Mouse (Mus musculus): Measurements from ENCODE around the gene Grid1. TPM values are rescaled to one million over a fixed set of nuclear protein-coding genes. Genes with fewer than 3 reads are reported as not detected.

Gene Grid1
- polyA plus RNA-seq, 1 experiment from 2014 or later: 0.27 TPM

GRCm38 (mm10) chr14:35115913-35116312, 296.0 kb downstream of the Grid1 start:
- H3K27me3 ChIP-seq (ENCODE audit: control insufficient read depth, insufficient read depth, low read length): no peaks in the 10 kb centered on the region

DNA sequence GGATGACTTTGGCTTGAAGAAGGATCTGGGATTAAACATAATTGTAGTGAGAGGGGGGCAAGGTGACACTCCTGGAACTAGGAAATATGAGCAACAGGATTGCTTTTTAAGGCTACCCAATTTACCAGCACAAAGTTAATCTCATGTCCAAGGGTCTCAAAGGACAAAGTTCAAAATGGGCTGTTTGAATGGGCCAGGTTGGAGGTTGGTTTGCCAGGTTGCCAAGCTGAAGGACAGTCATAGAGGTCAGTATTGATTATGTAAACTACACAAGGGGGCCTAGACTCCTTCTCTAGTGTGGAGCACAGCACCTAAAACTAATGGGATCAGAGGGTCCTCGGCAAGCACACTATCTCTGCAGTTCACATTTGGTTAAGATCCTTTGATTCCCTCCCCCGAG, 300.2 kb downstream of the Grid1 start:
- Histone ChIP-seq H3K9ac (replicated peaks; ENCODE audit: low read length) (no peak overlapping the region), H3K27ac (replicated peaks; ENCODE audit: low read depth, low read length) (no peak overlapping the region), H3K4me3 (ENCODE audit: low read depth, low read length) (no peak overlapping the region), H3K4me2 (ENCODE audit: low read depth, low read length) (no peak overlapping the region), H3K27me3 (ENCODE audit: control insufficient read depth, insufficient read depth, low read length) (no peaks in the 10 kb centered on the region), H3K4me1 (ENCODE audit: control insufficient read depth, insufficient read depth, low read length) (no peaks in the 10 kb centered on the region), H3K36me3 (replicated peaks; ENCODE audit: control insufficient read depth, insufficient read depth, low read depth, low read length) (no peaks in the 10 kb centered on the region), H3K9me3 (replicated peaks; ENCODE audit: control insufficient read depth, low read length) (no peaks in the 10 kb centered on the region)
- no peak for DNase-seq (ENCODE audit: low spot score)
- WGBS: 83% methylated on average over 2 of the region's 2 CpGs
- ATAC-seq (replicated peaks; ENCODE audit: insufficient number of reproducible peaks, low FRiP score, low TSS enrichment, low read depth): no peak

More at GRCm38 (mm10) chr14:35115913-35116312, 296.0 kb downstream of the Grid1 start:
- ATAC-seq (replicated peaks; ENCODE audit: insufficient number of reproducible peaks, low FRiP score, low TSS enrichment, low read depth): no peak
- Histone ChIP-seq H3K4me2 (ENCODE audit: low read depth, low read length) (no peak overlapping the region), H3K9me3 (replicated peaks; ENCODE audit: control insufficient read depth, low read length) (no peaks in the 10 kb centered on the region), H3K36me3 (replicated peaks; ENCODE audit: control insufficient read depth, insufficient read depth, low read depth, low read length) (no peaks in the 10 kb centered on the region), H3K9ac (replicated peaks; ENCODE audit: low read length) (no peak overlapping the region), H3K4me3 (ENCODE audit: low read depth, low read length) (no peak overlapping the region), H3K27ac (replicated peaks; ENCODE audit: low read depth, low read length) (no peak overlapping the region), H3K4me1 (ENCODE audit: control insufficient read depth, insufficient read depth, low read length) (no peaks in the 10 kb centered on the region)
- DNase-seq (ENCODE audit: low spot score): no peak
- 59% methylated on average over 3 of the region's 3 CpGs for WGBS

DNA sequence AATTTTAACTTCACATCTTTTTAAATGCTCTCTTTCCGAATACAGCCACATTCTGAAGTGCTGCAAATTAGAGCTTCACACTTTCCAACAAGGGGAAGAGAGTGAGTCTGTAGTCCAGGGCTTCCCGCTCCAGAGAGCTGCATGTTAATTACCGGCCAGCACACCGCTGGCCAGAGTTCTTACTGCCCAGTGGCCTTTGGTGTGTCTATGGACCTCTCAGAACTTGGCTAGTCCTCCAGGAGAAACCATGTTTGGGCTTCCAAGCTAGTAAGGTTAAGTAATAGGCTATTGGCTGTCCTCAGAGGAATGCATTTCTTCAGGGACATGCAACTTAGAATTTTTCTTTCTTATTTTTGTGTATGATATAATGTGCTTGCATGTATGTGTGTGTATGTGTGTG, 301.0 kb downstream of the Grid1 start:
- no peak for ATAC-seq (replicated peaks; ENCODE audit: insufficient number of reproducible peaks, low FRiP score, low TSS enrichment, low read depth)
- no peak overlapping the region for H3K9ac ChIP-seq (replicated peaks; ENCODE audit: low read length)
- H3K36me3 ChIP-seq (replicated peaks; ENCODE audit: control insufficient read depth, insufficient read depth, low read depth, low read length): no peaks in the 10 kb centered on the region
- H3K27me3 ChIP-seq (ENCODE audit: control insufficient read depth, insufficient read depth, low read length): no peaks in the 10 kb centered on the region
- H3K4me1 ChIP-seq (ENCODE audit: control insufficient read depth, insufficient read depth, low read length): no peaks in the 10 kb centered on the region
- H3K27ac ChIP-seq (replicated peaks; ENCODE audit: low read depth, low read length): no peak overlapping the region
- no peak for DNase-seq (ENCODE audit: low spot score)
- H3K4me3 ChIP-seq (ENCODE audit: low read depth, low read length): no peak overlapping the region
- 88% methylated on average over 4 of the region's 4 CpGs for WGBS
- H3K9me3 ChIP-seq (replicated peaks; ENCODE audit: control insufficient read depth, low read length): no peaks in the 10 kb centered on the region
- no peak overlapping the region for H3K4me2 ChIP-seq (ENCODE audit: low read depth, low read length)

GRCm38 (mm10) chr14:35122111-35122510, 302.2 kb downstream of the Grid1 start:
- Histone ChIP-seq H3K27ac (replicated peaks; ENCODE audit: low read depth, low read length) (no peak overlapping the region), H3K9me3 (replicated peaks; ENCODE audit: control insufficient read depth, low read length) (no peaks in the 10 kb centered on the region), H3K9ac (replicated peaks; ENCODE audit: low read length) (no peak overlapping the region), H3K4me2 (ENCODE audit: low read depth, low read length) (no peak overlapping the region), H3K4me3 (ENCODE audit: low read depth, low read length) (no peak overlapping the region), H3K36me3 (replicated peaks; ENCODE audit: control insufficient read depth, insufficient read depth, low read depth, low read length) (no peaks in the 10 kb centered on the region), H3K4me1 (ENCODE audit: control insufficient read depth, insufficient read depth, low read length) (no peaks in the 10 kb centered on the region), H3K27me3 (ENCODE audit: control insufficient read depth, insufficient read depth, low read length) (no peaks in the 10 kb centered on the region)
- ATAC-seq (replicated peaks; ENCODE audit: insufficient number of reproducible peaks, low FRiP score, low TSS enrichment, low read depth) (no peak), DNase-seq (ENCODE audit: low spot score) (no peak)
- 79% methylated on average over 3 of the region's 3 CpGs for WGBS

GRCm38 (mm10) chr14:35123260-35123875, 303.5 kb downstream of the Grid1 start:
- H3K4me3 ChIP-seq (ENCODE audit: low read depth, low read length): no peak overlapping the region
- H3K9me3 ChIP-seq (replicated peaks; ENCODE audit: control insufficient read depth, low read length): no peaks in the 10 kb centered on the region
- DNase-seq (ENCODE audit: low spot score) (no peak), ATAC-seq (replicated peaks; ENCODE audit: insufficient number of reproducible peaks, low FRiP score, low TSS enrichment, low read depth) (no peak; the same call in 1 of the 2 replicates)
- H3K27me3 ChIP-seq (ENCODE audit: control insufficient read depth, insufficient read depth, low read length): no peaks in the 10 kb centered on the region
- H3K36me3 ChIP-seq (replicated peaks; ENCODE audit: control insufficient read depth, insufficient read depth, low read depth, low read length): no peaks in the 10 kb centered on the region
- H3K4me2 ChIP-seq (ENCODE audit: low read depth, low read length): no peak overlapping the region
- no peaks in the 10 kb centered on the region for H3K4me1 ChIP-seq (ENCODE audit: control insufficient read depth, insufficient read depth, low read length)
- WGBS: 76% methylated on average over 5 of the region's 5 CpGs
- no peak overlapping the region for H3K27ac ChIP-seq (replicated peaks; ENCODE audit: low read depth, low read length)
- H3K9ac ChIP-seq (replicated peaks; ENCODE audit: low read length): no peak overlapping the region

DNA sequence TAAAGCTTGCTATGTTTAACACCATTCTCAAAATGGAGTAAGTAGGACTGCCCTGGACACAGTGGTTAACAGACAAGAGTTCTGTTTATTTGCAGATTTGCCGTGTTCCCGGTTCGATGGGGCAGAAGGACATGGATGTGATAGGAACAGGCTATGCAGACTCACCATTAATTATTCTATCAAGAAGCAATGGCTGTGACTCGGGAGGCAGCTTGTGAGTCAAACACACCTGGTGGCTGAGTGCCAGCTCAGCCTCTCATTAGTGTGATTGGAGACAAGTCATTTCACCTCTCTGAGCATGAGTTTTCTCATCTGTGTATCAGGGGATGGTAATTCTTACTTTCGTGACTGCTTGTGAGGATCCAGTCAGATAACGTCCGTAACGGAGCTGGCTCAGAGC, 307.7 kb downstream of the Grid1 start:
- no peaks in the 10 kb centered on the region for H3K9me3 ChIP-seq (replicated peaks; ENCODE audit: control insufficient read depth, low read length)
- no peak overlapping the region for H3K4me2 ChIP-seq (ENCODE audit: low read depth, low read length)
- no peak overlapping the region for H3K27ac ChIP-seq (replicated peaks; ENCODE audit: low read depth, low read length)
- H3K9ac ChIP-seq (replicated peaks; ENCODE audit: low read length): no peak overlapping the region
- WGBS: 92% methylated on average over 8 of the region's 8 CpGs
- no peak for DNase-seq (ENCODE audit: low spot score)
- H3K27me3 ChIP-seq (ENCODE audit: control insufficient read depth, insufficient read depth, low read length): no peaks in the 10 kb centered on the region
- ATAC-seq (replicated peaks; ENCODE audit: insufficient number of reproducible peaks, low FRiP score, low TSS enrichment, low read depth): no peak
- no peaks in the 10 kb centered on the region for H3K36me3 ChIP-seq (replicated peaks; ENCODE audit: control insufficient read depth, insufficient read depth, low read depth, low read length)
- H3K4me1 ChIP-seq (ENCODE audit: control insufficient read depth, insufficient read depth, low read length): no peaks in the 10 kb centered on the region
- no peak overlapping the region for H3K4me3 ChIP-seq (ENCODE audit: low read depth, low read length)

DNA sequence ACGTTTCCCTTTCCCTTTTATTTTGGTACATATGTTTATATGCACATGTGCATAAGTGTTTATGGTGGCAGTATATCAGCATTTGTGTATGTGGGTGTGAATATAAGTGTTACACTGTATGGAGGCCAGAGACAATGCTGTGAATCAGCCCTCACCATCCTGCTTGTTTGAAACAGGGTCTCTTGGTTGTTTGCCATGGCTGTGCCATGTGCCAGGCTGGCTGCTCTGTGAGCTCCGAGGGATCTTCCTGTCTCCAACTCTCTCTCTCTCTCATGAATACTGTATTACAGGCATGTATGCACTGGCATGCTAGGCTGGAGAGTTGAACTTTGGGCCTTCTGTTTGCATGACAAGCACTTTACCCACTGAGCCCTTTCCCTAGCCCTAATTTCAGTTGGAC, 315.1 kb downstream of the Grid1 start:
- WGBS: 94% methylated on average over 2 of the region's 2 CpGs
- Histone ChIP-seq H3K9me3 (replicated peaks; ENCODE audit: control insufficient read depth, low read length) (no peaks in the 10 kb centered on the region), H3K4me3 (ENCODE audit: low read depth, low read length) (no peak overlapping the region), H3K4me2 (ENCODE audit: low read depth, low read length) (no peak overlapping the region), H3K36me3 (replicated peaks; ENCODE audit: control insufficient read depth, insufficient read depth, low read depth, low read length) (no peaks in the 10 kb centered on the region), H3K9ac (replicated peaks; ENCODE audit: low read length) (no peak overlapping the region), H3K27me3 (ENCODE audit: control insufficient read depth, insufficient read depth, low read length) (no peaks in the 10 kb centered on the region), H3K4me1 (ENCODE audit: control insufficient read depth, insufficient read depth, low read length) (no peaks in the 10 kb centered on the region), H3K27ac (replicated peaks; ENCODE audit: low read depth, low read length) (no peak overlapping the region)
- DNase-seq (ENCODE audit: low spot score) (no peak), ATAC-seq (replicated peaks; ENCODE audit: insufficient number of reproducible peaks, low FRiP score, low TSS enrichment, low read depth) (no peak)

GRCm38 (mm10) chr14:35138069-35138468, 318.2 kb downstream of the Grid1 start:
- DNase-seq (ENCODE audit: low spot score): no peak
- no peak for ATAC-seq (replicated peaks; ENCODE audit: insufficient number of reproducible peaks, low FRiP score, low TSS enrichment, low read depth)
- no peaks in the 10 kb centered on the region for H3K9me3 ChIP-seq (replicated peaks; ENCODE audit: control insufficient read depth, low read length)
- H3K27me3 ChIP-seq (ENCODE audit: control insufficient read depth, insufficient read depth, low read length): no peaks in the 10 kb centered on the region
- no peak overlapping the region for H3K4me2 ChIP-seq (ENCODE audit: low read depth, low read length)
- no peaks in the 10 kb centered on the region for H3K36me3 ChIP-seq (replicated peaks; ENCODE audit: control insufficient read depth, insufficient read depth, low read depth, low read length)
- H3K9ac ChIP-seq (replicated peaks; ENCODE audit: low read length): no peak overlapping the region
- 76% methylated on average over 7 of the region's 7 CpGs for WGBS
- H3K27ac ChIP-seq (replicated peaks; ENCODE audit: low read depth, low read length): no peak overlapping the region
- H3K4me1 ChIP-seq (ENCODE audit: control insufficient read depth, insufficient read depth, low read length): no peaks in the 10 kb centered on the region
- H3K4me3 ChIP-seq (ENCODE audit: low read depth, low read length): no peak overlapping the region

Measured in embryonic facial prominence, embryonic 11.5 days (tissue).